Mouse (Mus musculus) ES-Bruce4 (cell line): ENCODE measurements at regions not wholly inside any gene's neighbourhood (a gene's known extent, or its start where the extent isn't known, plus 50 kb on each side); places are given as distances from the start of the nearest gene placed in this dataset.

ENCODE experiments used
- CTCF ChIP-seq: IDR thresholded peaks from one replicate; pipeline ENCODE4 v1.8.1; 2011; ENCODE audit warnings: low read depth, low read length
- EP300 ChIP-seq: IDR thresholded peaks from 2 replicates; pipeline ENCODE4 v1.6.1; 2011; ENCODE audit warnings: low read depth, low read length; ENCODE audit not compliant: insufficient read depth
- POLR2A ChIP-seq: IDR thresholded peaks from one replicate; pipeline ENCODE4 v1.8.1; 2011; ENCODE audit warnings: low read length; ENCODE audit not compliant: insufficient read depth

DNA sequence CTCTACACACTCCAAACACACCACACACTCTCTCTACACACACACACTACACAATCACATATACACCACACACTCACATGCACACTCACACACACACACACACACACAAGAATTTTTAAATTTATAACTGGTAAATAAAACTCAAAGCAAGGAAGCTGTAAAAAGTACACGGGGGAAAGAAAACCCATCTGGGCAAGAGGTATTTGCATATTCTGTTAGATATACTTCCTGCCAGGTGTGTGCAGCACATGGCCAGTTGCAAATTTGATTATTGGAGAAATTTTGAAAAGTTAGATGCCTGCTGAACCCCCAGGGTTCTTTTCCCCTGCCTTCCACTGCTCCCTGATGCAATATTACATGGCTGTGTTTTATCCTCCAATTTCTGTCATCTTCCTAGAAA, 226.4 kb downstream of the Lpin1 start:
- TF ChIP-seq CTCF = no peak
- no peak for TF ChIP-seq POLR2A
- no peak for TF ChIP-seq EP300
